Mouse (Mus musculus): ENCODE data around the gene Rnf41.

Gene Rnf41

GRCm38 (mm10) chr10:128388941-128389340 lies 22.5 kb upstream of the Rnf41 start:
- no peak for DNase-seq (ENCODE audit: low spot score)

- DNase-seq (ENCODE audit: low spot score) = no peak
These were observed 21.9 kb upstream of the Rnf41 start for GRCm38 (mm10) chr10:128389570-128389969.

GRCm38 (mm10) chr10:128390366-128390765 lies 21.1 kb upstream of the Rnf41 start:
- no peak for DNase-seq (ENCODE audit: low spot score)

GRCm38 (mm10) chr10:128391850-128392249 lies 19.6 kb upstream of the Rnf41 start:
- DNase-seq (ENCODE audit: low spot score) = no peak

GRCm38 (mm10) chr10:128396017-128396673 lies 15.3 kb upstream of the Rnf41 start:
- DNase-seq (ENCODE audit: low spot score) = no peak

- DNase-seq (ENCODE audit: low spot score) = no peak
These were observed 14.7 kb upstream of the Rnf41 start for GRCm38 (mm10) chr10:128396716-128397264.

GRCm38 (mm10) chr10:128397466-128397865 lies 14.0 kb upstream of the Rnf41 start:
- DNase-seq (ENCODE audit: low spot score) = no peak

GRCm38 (mm10) chr10:128400338-128400737 lies 11.1 kb upstream of the Rnf41 start:
- DNase-seq (ENCODE audit: low spot score) = no peak

GRCm38 (mm10) chr10:128401056-128401455 lies 10.4 kb upstream of the Rnf41 start, which contains the start of gene Slc39a5:
Gene Slc39a5, minus strand, starts transcription at chr10:128401229.
- no peak for DNase-seq (ENCODE audit: low spot score)

- no peak for DNase-seq (ENCODE audit: low spot score)
These were observed 9.8 kb upstream of the Rnf41 start for GRCm38 (mm10) chr10:128401638-128402037.

- no peak for DNase-seq (ENCODE audit: low spot score)
These were observed 7.5 kb upstream of the Rnf41 start for GRCm38 (mm10) chr10:128403931-128404330.

- no peak for DNase-seq (ENCODE audit: low spot score)
These were observed 2.6 kb upstream of the Rnf41 start for GRCm38 (mm10) chr10:128408591-128409535.

GRCm38 (mm10) chr10:128409692-128410559 lies 1.5 kb upstream of the Rnf41 start:
- peak; percentile 99 for DNase-seq (ENCODE audit: low spot score)

GRCm38 (mm10) chr10:128410560-128410845 lies 954 bp upstream of the Rnf41 start:
- DNase-seq (ENCODE audit: low spot score) = no peak

GRCm38 (mm10) chr10:128412055-128412381 lies 561 bp downstream of the Rnf41 start:
- DNase-seq (ENCODE audit: low spot score) = no peak

- DNase-seq (ENCODE audit: low spot score) = no peak
These were observed 1.1 kb downstream of the Rnf41 start for GRCm38 (mm10) chr10:128412558-128412957.

GRCm38 (mm10) chr10:128413076-128413475 lies 1.6 kb downstream of the Rnf41 start:
- no peak for DNase-seq (ENCODE audit: low spot score)

GRCm38 (mm10) chr10:128414848-128415247 lies 3.4 kb downstream of the Rnf41 start:
- no peak for DNase-seq (ENCODE audit: low spot score)

GRCm38 (mm10) chr10:128422426-128422825 lies 11.0 kb downstream of the Rnf41 start:
- no peak for DNase-seq (ENCODE audit: low spot score)

GRCm38 (mm10) chr10:128424604-128425003 lies 13.1 kb downstream of the Rnf41 start:
- DNase-seq (ENCODE audit: low spot score) = no peak

- no peak for DNase-seq (ENCODE audit: low spot score)
These were observed 13.8 kb downstream of the Rnf41 start for GRCm38 (mm10) chr10:128425260-128425659.

GRCm38 (mm10) chr10:128429052-128429451 lies 17.6 kb downstream of the Rnf41 start:
- DNase-seq (ENCODE audit: low spot score) = no peak
